Mouse (Mus musculus) neutrophil, adult 59 days (primary cell): ENCODE results near the gene Kmt2b. TPM values are rescaled to one million over a fixed set of nuclear protein-coding genes. Genes with fewer than 3 reads are reported as not detected.

Experiments used
- total RNA-seq, 2 experiments: library from RNA; stranded (reverse); gene quantifications; 1 replicate in 1 of 2; 2 replicates in 1 of 2; pipeline ENCODE4 v1.2.4; 2023

Kmt2b gene
- 10 to 100 TPM; 51.3 to 54.4 TPM for total RNA-seq

DNA sequence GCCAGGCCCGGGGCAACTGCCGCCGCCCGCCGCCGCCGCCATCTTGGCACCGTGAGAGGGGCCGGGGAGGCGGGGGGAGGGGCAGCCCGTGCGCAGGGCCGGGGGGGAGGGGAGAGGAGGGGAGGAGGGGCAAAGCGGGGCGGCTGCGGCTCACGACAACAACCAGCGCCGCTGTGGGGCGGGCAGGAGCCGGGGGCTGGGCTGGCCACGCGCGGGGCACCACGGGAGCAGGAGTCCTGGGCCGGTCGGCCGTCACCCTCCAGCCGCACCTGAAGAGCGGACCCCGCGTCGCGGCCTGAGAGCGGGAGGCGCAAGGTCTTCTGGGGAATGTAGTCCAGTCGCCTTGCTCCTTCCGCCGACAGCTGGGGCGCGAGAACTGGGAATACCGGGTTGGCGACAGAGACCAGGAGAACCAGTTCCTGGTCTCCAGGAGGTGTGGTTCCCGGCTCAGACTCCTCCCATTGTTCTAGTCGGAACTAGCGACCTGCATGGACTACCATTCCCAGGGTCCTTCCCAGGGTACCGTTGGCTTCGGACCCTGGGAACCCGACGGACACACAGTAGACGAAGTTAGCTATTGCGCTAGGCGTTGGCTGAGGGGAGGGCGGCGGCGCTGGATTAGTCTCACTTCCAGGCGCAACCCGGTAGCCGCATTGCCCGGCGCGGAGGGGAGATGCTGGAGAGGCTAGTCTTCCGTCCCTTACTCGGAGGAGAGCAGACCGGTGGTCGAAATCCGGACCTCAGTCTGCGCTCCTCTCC lies at the start of gene Kmt2b:
Kmt2b (minus strand) TSS at position 51 of the 759 bp plus-strand sequence.

DNA sequence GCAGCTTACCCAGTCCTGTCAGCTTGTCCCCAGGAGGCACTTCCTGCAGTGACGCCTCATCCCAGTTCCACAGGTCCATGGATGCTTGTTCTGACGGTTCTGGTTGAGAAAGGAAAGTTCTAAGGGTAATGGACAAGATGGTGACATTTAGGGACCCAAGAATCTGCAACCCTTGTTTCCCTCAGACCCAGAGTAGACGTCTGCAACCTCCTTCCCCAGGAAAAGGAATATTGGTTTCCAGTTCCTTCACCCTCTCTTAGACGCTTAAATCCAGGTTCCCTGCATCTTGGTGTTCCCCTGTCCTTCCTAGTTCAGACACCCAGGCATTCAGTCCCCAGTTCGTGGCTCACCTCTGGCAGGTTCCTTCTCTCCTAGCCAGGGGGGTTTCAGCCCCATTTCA lies 47.2 kb upstream of the Kmt2b start, which contains the start of gene Etv2:
Etv2 (minus strand) TSS at position 101 of the 400 bp plus-strand sequence.

DNA sequence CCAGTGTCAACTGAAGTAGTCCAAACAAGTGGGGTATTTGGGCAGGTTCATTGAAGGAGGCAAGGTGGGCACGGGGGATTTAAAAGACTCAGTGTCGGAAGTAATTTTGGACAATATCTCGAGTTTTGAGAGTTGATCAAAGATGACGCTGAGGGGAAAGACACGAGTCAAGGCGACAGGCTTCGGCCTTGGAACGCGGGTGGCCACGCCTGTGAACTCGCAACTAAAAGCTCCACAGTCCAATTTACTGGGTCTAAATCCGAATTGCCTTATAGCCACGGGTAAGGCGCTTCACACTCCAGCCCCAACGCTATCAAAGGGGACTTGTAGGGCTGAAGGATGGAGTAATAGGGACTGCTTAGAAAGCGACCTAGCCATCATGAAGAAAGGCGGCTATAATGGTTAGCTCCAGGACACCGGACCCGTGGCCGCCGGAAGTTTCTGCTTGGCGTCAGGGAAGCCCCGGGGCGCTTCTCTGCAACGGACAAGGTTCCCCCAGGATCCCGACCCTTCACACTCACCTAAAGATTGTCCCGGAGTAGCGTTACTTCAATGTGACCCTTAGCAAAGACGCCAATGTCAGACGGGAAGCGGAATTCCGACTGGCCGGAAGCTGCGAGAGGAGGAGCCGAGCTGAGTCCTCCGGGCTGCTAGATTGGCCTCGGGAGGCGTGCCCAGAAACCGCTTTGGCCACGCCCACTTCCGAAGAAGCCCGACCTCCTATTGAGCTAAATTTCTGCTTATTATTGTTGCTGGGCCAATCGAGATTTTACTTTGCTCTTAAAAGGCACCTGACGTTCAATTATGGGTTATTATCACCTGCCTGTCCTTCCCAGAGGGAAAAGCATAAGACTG lies 37.2 kb upstream of the Kmt2b start, which contains the start of gene Cox6b1:
Cox6b1 (minus strand) TSS at position 622 of the 855 bp plus-strand sequence.

DNA sequence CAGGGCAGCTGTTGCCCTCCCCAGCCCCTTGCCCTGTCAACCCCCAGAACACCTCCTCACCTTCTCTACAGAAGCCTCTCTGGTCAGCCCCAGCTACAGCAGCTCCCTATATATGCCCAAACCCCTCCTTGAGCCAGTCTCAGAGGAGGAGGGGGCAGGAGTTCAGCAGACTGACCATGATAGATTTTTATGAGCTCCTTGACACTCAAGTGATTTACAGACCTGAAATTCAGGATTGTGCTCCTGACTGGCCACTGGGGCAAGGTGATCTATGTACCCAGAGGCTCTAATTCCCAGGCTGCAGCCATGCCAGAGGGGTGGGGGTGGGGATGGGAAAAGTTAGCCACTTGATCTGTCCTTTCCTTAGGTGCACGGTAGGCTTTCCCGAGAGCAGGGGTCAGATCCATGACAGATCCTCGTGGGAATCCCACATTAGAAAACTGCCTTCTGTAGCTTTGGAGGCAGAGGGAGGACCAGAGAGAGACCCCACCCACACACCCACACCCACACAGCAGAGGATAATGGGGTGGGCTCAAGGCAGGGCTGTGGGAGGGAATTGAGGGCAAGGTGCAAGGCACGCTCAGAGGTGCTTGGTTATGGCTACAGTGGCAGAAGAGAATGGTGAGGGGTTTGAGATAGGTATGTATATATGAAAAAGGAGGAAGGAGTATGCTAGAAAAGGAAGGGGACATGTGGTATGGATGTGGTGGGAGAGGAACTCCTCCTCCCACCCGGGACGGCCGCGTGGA lies 24.3 kb upstream of the Kmt2b start, which contains the start of gene Upk1a:
Upk1a (minus strand) TSS at position 194 of the 749 bp plus-strand sequence.

DNA sequence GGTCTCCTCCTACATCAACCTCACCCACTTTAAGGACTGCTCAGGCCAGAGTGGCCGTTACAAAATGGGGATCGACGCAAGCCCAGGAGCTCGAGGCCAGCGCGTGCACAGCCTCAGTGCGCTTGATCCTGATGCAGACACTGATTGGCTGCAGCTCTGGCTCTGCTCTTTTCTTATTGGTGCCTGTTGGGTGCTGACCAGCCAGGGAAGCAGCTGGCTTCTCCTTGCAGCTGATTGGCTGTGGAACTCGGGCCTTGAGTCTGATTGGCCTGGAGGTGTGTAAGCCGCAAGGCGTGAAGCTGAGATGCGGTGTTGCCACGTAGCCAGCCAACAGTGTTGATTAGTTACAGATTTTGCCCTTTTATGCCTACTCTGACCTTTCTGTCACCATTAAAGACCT lies 10.3 kb upstream of the Kmt2b start, which contains the start of gene Zbtb32:
Zbtb32 (minus strand) TSS at position 124 of the 400 bp plus-strand sequence.

DNA sequence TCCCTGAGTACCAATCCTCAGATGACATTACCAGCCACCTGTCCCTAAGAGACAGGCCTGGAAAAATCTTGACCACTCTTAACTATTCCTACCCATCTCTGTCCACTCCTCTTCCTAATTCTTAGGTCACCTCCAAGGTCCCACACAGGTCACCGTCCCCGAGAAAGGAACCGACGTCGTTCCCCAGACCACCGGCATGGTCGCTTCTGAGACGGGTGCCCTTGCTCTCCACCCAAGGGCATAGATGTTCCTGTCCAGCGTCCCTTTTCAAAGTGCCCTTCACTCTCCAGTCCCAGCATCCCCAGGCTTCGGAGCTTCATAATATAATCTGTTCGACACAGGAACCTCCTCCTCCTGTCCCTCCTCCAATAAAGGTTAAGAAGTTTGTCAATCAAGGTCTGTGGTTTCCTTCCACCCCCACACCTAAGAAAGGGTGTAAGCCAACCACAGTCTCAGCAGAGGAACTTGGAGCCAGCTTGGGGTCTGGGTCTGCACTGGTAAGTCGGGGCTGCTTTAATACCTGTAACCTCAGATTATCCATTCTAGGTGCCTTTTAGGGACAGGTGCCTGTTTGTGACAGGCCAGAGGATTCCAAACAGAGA lies 23.5 kb downstream of the Kmt2b start, which contains the start of gene Igflr1:
Igflr1 (plus strand) TSS at position 458 of the 602 bp plus-strand sequence.

DNA sequence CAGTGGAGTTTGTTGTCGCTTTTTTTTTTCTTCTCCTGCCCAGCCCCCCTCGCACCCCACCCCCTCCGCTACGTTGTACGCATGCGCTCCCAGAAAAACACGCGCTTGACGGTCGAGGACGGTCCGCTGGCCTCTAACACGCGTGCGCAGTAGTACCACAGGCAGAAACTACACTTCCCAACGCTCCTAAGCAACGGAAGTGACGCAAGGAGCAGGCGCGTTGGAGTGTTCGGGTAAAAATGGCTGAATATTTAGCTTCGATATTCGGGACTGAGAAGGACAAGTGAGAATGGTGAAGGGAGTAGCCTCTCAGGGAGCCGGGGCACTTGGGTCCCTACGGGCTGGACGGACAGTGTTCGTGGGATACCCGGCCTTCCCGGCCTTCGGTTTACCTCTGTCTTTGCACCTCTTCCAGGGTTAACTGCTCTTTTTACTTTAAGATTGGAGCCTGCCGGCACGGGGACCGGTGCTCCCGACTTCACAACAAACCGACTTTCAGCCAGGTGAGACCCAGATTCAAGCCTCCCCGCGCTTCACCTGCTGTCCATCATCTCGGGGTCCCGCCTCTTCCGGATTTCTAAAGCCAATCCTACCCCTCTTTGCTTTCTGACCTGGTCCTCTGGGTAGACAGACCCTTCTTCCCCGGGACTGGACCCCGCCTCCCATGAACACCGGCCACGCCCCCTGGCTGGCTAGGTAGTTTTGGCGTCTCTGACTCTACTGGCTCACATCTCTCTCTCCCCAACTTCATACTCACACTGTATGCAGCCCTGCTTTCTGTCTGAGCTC lies 25.2 kb downstream of the Kmt2b start, which contains the start of the genes U2af1l4, Gm49396 and Psenen:
U2af1l4 (plus strand) TSS at position 185 of the 789 bp plus-strand sequence.
Gm49396 (plus strand) TSS at position 228 of the 789 bp plus-strand sequence.
Psenen (minus strand) TSS at position 511 of the 789 bp plus-strand sequence.

DNA sequence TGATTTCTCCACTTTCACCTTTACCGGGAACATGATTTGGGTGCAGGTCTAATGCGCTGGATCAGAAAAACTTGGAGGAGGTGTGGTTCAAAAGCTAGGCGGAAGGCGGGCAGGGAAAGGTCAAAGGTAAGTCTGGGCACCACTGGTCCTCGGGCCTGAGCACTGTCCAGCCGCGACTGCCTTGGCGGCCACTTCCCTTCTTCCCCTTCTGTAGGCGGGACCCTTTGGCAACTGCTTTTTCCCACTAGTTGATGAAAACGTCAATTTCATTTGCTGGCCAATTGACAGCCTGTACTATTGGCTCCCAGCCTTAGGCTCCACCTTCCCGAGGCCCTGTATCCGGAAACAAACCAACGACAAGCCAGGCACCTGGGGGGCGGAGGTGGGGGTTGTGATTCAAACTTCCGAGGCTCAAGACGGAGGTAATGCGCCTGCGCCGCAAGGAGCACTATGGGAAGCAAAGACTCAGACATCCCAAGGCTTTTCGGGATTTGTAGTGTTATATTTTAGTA lies 29.0 kb downstream of the Kmt2b start, which contains the start of gene Lin37:
Lin37 (minus strand) TSS at position 396 of the 512 bp plus-strand sequence.

DNA sequence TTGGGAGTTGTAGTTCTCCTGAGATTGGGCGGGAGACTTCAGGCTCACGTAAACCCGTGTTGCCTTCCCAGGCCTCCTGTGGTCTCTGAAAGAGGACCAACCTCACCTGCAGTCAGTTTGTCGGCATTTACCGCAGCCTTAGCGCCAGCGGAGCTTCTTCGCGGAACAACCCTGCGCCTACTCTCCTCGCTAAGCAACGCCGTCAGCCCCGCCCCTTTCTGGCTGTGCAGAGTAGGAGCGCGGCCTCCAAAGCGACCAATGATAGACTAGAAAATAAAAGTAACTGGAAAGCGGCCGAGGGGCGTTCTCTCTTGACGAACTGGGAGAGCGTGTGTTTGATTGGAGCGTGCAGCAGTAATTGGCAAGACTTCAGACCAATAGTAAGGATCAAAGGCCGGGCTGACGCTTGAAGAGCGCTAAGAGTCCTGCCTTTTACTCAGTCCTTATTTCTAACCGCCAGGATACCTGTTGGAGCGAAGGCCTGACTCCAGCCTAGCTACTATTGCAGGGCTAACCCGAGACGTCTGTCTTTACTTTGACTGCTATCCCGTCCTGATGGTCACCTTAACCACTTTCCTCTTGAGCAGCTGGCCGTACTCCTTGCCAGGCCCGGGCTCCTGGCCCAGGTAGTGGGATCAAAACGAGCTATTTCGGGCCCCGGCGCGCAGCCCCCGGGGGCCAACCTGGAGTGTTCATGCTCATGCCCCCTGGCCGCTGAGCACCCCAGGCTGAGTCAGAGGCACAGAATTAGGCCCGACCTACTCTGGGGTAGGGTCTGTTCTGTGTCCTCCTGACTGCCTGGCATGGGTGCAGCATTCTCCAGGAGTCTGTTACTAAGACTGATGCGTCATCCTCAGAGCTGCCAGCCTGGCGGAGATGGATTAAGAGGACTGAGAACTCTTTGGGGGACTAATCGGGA lies 36.2 kb downstream of the Kmt2b start, which contains the start of the genes Hspb6 and Proser3:
Hspb6 (plus strand) TSS at position 77 of the 919 bp plus-strand sequence.
Proser3 (minus strand) TSS at position 198 of the 919 bp plus-strand sequence.

DNA sequence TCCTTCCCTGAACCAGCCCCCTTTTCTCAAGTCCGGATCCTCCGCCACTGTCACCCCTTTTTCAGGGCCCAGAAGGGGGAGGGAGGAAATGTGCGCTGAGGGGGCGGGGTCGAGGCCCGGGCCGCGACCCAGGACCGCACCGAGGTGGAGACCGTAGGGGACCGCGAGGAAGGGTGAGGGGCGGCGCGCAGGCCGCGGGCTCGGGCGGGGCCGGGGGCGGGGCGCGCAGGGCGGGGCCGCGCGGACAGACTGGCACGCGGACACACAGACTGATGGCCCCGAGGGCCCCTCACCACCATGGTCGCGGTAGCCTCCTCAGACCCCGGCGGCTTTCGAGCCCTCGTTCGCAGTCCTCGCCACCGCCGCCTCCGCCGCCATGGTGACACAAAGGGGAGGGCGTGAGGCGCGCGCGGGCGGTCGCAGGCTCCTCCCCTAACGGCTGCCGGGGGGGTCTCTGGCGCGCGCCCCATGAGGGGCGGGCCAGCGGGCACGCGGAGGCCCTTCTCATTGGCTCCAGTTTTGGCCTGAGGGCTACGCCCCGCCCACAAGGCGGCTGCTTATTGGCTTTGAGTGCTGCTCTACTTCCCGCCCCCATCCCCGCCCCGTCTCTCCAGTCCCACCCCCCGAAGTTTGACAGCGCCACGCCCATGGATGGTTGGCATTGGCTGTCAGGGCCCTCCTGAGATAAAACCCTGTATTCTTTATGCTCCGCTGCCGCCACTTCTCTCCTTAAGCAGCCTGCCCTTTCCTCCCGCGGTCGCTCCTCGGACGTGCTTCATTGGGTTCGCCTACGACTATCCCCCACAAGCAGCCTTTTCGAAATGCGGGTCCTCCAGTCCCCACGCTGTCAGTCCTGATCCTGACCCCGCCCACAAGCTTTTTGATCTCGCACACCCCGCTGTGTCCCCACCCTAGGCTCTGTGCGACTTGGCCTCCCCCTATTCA lies 53.6 kb downstream of the Kmt2b start, which contains the start of gene Arhgap33:
Arhgap33 (minus strand) TSS at position 428 of the 945 bp plus-strand sequence.

Other genes with a start within 250 kb of the Kmt2b start
- not detected for gene Lrfn3, start 226.0 kb downstream of the Kmt2b start, total RNA-seq
- 1,000 to 10,000 TPM; 2,122 to 2,210 TPM for gene Tyrobp, start 175.0 kb downstream of the Kmt2b start, total RNA-seq
- 100 to 1,000 TPM; 116 to 123 TPM for gene Hcst, start 168.9 kb downstream of the Kmt2b start, total RNA-seq
- 10 to 100 TPM; 65.6 to 78.9 TPM for gene Nfkbid, start 167.0 kb downstream of the Kmt2b start, total RNA-seq
- under 1 TPM in 1 of 2 experiments, not detected in 1; 0.27 TPM for gene Aplp1, start 143.2 kb downstream of the Kmt2b start, total RNA-seq
- gene Kirrel2, start 131.0 kb downstream of the Kmt2b start, total RNA-seq: not detected
- not detected for gene Nphs1, start 130.4 kb downstream of the Kmt2b start, total RNA-seq
- gene Prodh2, start 95.1 kb downstream of the Kmt2b start, total RNA-seq: not detected
- 10 to 100 TPM; 14.2 to 14.6 TPM for gene Arhgap33, start 53.7 kb downstream of the Kmt2b start, total RNA-seq
- gene Hspb6, start 36.5 kb downstream of the Kmt2b start, total RNA-seq: 1 to 10 TPM; 5.1 to 7.4 TPM
- 1 to 10 TPM; 6.0 to 6.3 TPM for gene Proser3, start 36.4 kb downstream of the Kmt2b start, total RNA-seq
- gene Lin37, start 28.9 kb downstream of the Kmt2b start, total RNA-seq: 10 to 100 TPM; 30.4 to 32.0 TPM
- 10 to 100 TPM; 40.8 to 45.4 TPM for gene U2af1l4, start 25.4 kb downstream of the Kmt2b start, total RNA-seq
- 1 to 10 TPM; 3.2 to 6.2 TPM for gene Gm49396, start 25.4 kb downstream of the Kmt2b start, total RNA-seq
- 100 to 1,000 TPM; 120 to 121 TPM for gene Psenen, start 25.1 kb downstream of the Kmt2b start, total RNA-seq
- 1 to 10 TPM; 3.7 to 5.5 TPM for gene Igflr1, start 23.3 kb downstream of the Kmt2b start, total RNA-seq
- under 1 TPM; 0.20 to 0.22 TPM for gene Zbtb32, start 10.2 kb upstream of the Kmt2b start, total RNA-seq
- not detected for gene Upk1a, start 24.1 kb upstream of the Kmt2b start, total RNA-seq
- 100 to 1,000 TPM; 236 to 250 TPM for gene Cox6b1, start 37.4 kb upstream of the Kmt2b start, total RNA-seq
- not detected for gene Etv2, start 47.1 kb upstream of the Kmt2b start, total RNA-seq
- 10 to 100 TPM; 77.8 to 88.7 TPM for gene Rbm42, start 61.6 kb upstream of the Kmt2b start, total RNA-seq
- gene Haus5, start 76.3 kb upstream of the Kmt2b start, total RNA-seq: 10 to 100 TPM; 22.3 to 22.8 TPM
- gene Pmis2, start 82.9 kb upstream of the Kmt2b start, total RNA-seq: not detected
- gene 2200002J24Rik, start 110.2 kb upstream of the Kmt2b start, total RNA-seq: not detected
- under 1 TPM; 0.37 to 0.58 TPM for gene Atp4a, start 123.5 kb upstream of the Kmt2b start, total RNA-seq
- 10 to 100 TPM; 26.6 to 35.5 TPM for gene Tmem147, start 140.8 kb upstream of the Kmt2b start, total RNA-seq
- not detected for gene Gapdhs, start 155.0 kb upstream of the Kmt2b start, total RNA-seq
- 1 to 10 TPM; 1.9 to 3.2 TPM for gene Sbsn, start 162.7 kb upstream of the Kmt2b start, total RNA-seq
- gene Dmkn, start 175.0 kb upstream of the Kmt2b start, total RNA-seq: 1 to 10 TPM; 1.4 to 3.3 TPM
- gene Krtdap, start 199.2 kb upstream of the Kmt2b start, total RNA-seq: not detected
- gene Ffar2, start 235.0 kb upstream of the Kmt2b start, total RNA-seq: 10 to 100 TPM; 38.5 to 40.3 TPM